In the genomic region with DNA sequence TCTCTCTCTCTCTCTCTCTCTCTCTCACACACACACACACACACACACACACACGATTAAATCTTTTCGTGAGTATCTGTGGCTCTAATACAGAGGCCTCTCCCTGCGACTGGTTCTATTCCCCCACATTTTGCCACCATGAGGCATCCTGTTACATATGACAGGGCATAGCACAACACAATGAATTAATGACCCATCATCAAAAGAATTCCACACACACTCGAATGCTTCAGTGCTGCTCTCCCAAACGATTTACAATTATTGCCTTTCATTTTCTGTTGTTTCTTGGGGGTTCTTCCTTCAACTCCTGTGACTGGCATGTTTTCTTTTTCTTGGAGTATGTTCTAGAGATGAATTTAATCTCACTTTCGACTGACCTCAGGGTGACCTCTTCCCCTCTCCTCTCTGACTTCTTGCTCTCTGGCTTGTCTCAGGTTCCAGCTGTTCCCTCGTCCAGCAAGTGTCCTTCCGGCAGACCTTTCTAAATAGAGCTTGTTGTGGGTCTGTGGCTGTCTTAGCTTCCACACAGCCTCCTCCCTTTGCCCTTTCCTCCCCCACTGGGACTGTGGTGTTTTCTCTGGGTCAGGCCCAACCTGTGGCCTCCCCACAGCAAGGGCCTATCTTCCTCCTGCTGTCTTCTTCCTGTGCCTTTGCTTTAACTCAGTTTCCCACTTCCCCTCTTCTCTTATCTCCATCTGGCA, we compare ENCODE assay signal across 10 mouse cellular contexts.
DNase-seq lines count a peak whose midpoint lies in the region; ATAC-seq lines count a peak whose summit lies in the region.
"Had no signal": no experiment of that assay in that cellular context is flagged by ENCODE, and none has a peak within 500 bp of the region (broad histone marks: within the 10 kb centered on the region; RNA-seq: fewer than 3 reads in every experiment).

No protein-coding gene starts in this region.

- ATAC-seq in lung, embryonic 16.5 days (ENCODE audit: low read depth), result no peak
- peak; percentile 59; the same call in 1 of the 2 replicates for ATAC-seq in megakaryocyte progenitor cell, adult 5-6 weeks (replicated peaks; ENCODE audit: poor library complexity)

- no peak overlapping the region for H3K9ac ChIP-seq in lung, embryonic 16.5 days (ENCODE audit: low read length)
- H3K9ac ChIP-seq: lung, embryonic 15.5 days had no signal

- H3K36me3 ChIP-seq in lung, embryonic 16.5 days (ENCODE audit: control insufficient read depth, insufficient read depth, low read length), result no peaks in the 10 kb centered on the region
- H3K36me3 ChIP-seq: G1E; lung, embryonic 15.5 days had no signal

- H3K27me3 ChIP-seq in lung, embryonic 16.5 days (ENCODE audit: control insufficient read depth, insufficient read depth, low read depth, low read length), result no peaks in the 10 kb centered on the region
- H3K27me3 ChIP-seq: lung, embryonic 15.5 days had no signal

- no peak overlapping the region for H3K4me2 ChIP-seq in lung, embryonic 16.5 days (ENCODE audit: low read depth, low read length)
- H3K4me2 ChIP-seq: lung, embryonic 15.5 days had no signal

- H3K27ac ChIP-seq in lung, embryonic 16.5 days (ENCODE audit: low read length), result peak overlapping the region; percentile 4; the same call in 1 of the 2 replicates
- H3K27ac ChIP-seq: lung, embryonic 15.5 days had no signal

- no peaks in the 10 kb centered on the region for H3K9me3 ChIP-seq in lung, embryonic 16.5 days (ENCODE audit: control insufficient read depth, low read length)
- H3K9me3 ChIP-seq: lung, embryonic 15.5 days had no signal

- WGBS in lung, embryonic 16.5 days, result 31% methylated on average over 8 of the region's 8 CpGs

- no peak overlapping the region for H3K4me3 ChIP-seq in lung, embryonic 16.5 days (ENCODE audit: low read length)
- H3K4me3 ChIP-seq: lung, embryonic 15.5 days had no signal

- intact Hi-C loops in left cerebral cortex, postnatal 25 days (cut with DNase I), result no loop called here

- H3K4me1 ChIP-seq in lung, embryonic 16.5 days (replicated peaks; ENCODE audit: control insufficient read depth, insufficient read depth, low read length), result peaks cover 5% of the 10 kb centered on the region

- DNase-seq in lung, postnatal 25 days (ENCODE audit: low spot score), result no peak
- DNase-seq in embryo, embryonic 9.5 days (ENCODE audit: extremely low spot score), result peak; percentile 59
- DNase-seq in kidney, adult 8-10 months, result peak; percentile 34 to 59
- no peak for DNase-seq in cerebellum, postnatal 25 days
- DNase-seq in left cerebral cortex, postnatal 25 days (ENCODE audit: low spot score in 2 of 2), result no peak
- no peak for DNase-seq in spleen, postnatal 4 days (ENCODE audit: low spot score in 2 of 2)

Comparison
In these comparisons a context has a peak if more than half of its experiments do, and no peak if none do; other contexts are left out.
1. DNase-seq: peak in embryo, embryonic 9.5 days (single experiment) and kidney, adult 8-10 months (2 of 2); none in lung, postnatal 25 days (single experiment), cerebellum, postnatal 25 days (0 of 2), left cerebral cortex, postnatal 25 days (0 of 2) and spleen, postnatal 4 days (0 of 2).